Mouse (Mus musculus) brain, embryonic 14.5 days (tissue): ENCODE measurements at regions not wholly inside any gene's neighbourhood (a gene's known extent, or its start where the extent isn't known, plus 50 kb on each side); places are given as distances from the start of the nearest gene placed in this dataset.
"Not testable (repeated sequence)": the region's sequence is repeated elsewhere in the genome, so short reads cannot be mapped to it uniquely, and the experiment has no call there.

Experiments used
- DNase-seq: peaks from one replicate; pipeline ENCODE4 v3.0.0-alpha.2; 2011; ENCODE audit warnings: low read depth
- CTCF ChIP-seq: fragments of 200-500 bp; IDR thresholded peaks from 2 replicates; pipeline ENCODE4 v1.5.1; 2012; ENCODE audit warnings: inconsistent platforms, mild to moderate bottlenecking, moderate library complexity, borderline replicate concordance; ENCODE audit not compliant: insufficient read depth, insufficient read length; ENCODE audit errors: extremely low read depth
- POLR2A ChIP-seq: fragments of 200-500 bp; IDR thresholded peaks from 2 replicates; pipeline ENCODE4 v1.6.1; 2012; ENCODE audit warnings: mild to moderate bottlenecking, inconsistent platforms, borderline replicate concordance; ENCODE audit not compliant: poor library complexity, insufficient read depth, insufficient read length, severe bottlenecking; ENCODE audit errors: extremely low read depth

DNA sequence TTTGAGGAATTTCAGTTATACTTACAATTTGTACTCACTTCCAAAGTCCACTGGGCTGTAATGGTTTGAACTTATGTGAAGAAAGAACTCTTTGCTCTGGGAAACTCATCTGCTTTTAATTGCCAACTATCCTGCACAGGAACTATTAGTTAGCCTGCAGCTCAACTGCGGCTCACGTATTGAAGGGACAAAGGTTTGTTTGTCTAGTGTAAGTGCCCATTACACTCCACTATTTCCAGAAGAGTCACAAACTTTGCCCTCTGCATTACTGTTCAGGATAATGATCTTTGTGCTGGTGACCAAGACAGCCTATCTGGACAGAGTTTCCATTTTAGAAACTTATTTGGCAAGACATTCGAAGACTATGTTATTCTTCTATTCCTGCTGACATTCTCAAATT, 74.5 kb downstream of the Slc10a2 start:
- TF ChIP-seq POLR2A (no peak), CTCF (no peak)
- DNase-seq, result no peak

DNA sequence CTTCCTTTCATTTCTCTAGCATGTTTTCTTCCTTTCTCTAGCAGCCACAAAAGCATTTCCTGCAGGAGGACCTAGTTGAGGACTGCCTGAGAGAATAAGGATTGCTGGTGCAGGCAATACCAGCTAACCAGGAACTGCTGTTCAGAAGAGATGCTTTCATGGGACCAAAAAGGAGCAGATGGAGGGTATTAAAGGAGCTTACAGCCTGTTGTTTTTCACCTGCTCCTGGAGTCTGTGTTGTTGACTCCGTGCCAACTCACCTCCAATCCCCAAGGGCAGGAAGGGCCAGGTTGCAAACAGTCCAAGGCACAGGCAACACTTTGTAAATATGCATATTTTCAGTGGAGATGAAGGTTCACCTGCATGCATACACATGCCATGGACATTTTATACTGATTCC, 92.8 kb downstream of the Slc10a2 start:
- TF ChIP-seq CTCF (no peak), POLR2A (no peak)
- no peak for DNase-seq

DNA sequence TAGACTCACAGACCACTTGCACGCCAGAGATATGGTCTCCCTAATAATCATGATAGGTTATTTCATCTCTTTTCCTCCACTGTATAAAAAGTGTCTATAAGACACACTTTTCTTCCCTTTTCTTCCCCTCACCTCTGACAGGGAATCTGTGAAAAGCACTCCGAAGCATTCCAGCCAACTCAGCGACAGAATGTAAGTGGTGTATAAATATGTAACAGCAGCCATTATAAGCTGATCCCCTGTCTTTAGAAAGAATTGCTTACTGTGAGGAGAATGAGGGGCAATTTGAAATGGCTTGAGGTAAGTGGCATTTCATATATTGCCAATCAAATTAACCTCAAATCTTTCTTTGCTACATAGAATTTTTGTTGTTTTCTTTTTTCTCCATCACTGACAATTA, 93.4 kb downstream of the Slc10a2 start:
- DNase-seq, result peak; percentile 54
- no peak for TF ChIP-seq POLR2A
- TF ChIP-seq CTCF, result no peak

DNA sequence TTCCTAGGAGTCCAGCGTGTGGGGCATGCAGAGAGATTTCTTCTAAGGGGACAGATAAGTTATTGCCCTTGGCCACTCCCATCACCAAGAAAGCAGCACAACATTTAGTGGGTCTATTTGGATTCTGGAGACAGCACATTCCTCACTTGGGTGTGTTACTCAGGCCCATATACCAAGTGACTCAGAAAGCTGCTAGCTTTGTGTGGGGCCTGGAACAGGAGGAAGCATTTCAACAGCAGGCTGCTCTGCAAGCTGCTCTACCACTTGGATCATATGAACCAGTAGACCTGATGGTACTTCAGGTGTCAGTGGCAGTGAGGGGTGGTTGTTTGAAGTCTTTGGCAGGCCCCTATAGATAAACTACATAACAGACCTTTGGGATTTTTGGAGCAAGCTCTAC, 101.8 kb downstream of the Slc10a2 start:
- not testable (repeated sequence) for DNase-seq
